Mouse (Mus musculus) heart, adult 2 months (tissue): Measurements from ENCODE around the gene Gas6.

Experiments used
- CTCF ChIP-seq: fragments of 200-600 bp; IDR thresholded peaks from 2 replicates; pipeline ENCODE4 v1.8.1; 2022; ENCODE audit warnings: antibody characterized with exemption, mild to moderate bottlenecking, moderate library complexity
- EP300 ChIP-seq: fragments of 200-500 bp; IDR thresholded peaks from 2 replicates; pipeline ENCODE4 v1.6.1; 2011; ENCODE audit warnings: low read depth, low read length, control low read depth; ENCODE audit not compliant: insufficient read depth

DNA sequence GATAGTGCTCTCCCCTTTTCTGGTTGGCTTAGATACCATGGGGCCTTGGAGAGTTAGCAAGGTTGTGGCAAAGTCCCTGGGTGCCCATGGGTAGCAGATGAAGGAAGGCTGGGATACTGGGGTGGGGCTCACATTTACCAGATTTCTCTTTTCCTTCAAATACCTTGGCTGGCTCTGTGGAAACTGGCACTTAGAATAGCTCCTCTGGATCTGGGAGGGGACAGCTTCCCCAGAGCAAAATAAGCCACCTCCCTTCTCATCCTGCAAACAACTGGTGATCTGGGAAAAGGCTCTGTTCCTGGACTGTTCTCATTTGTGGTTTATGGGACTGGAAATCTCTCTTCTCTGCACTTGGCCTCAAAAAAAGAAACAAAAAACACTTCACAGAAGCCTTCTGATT, 63.4 kb downstream of the Gas6 start:
- TF ChIP-seq CTCF (no peak), EP300 (0 out of 2 replicates have a peak, but pooled peaks have one; percentile 15)
